Mouse (Mus musculus) left cerebral cortex, adult 2 months (tissue): ENCODE results near the gene Acad11. TPM values are rescaled to one million over a fixed set of nuclear protein-coding genes. Genes with fewer than 3 reads are reported as not detected.

Experiments
- DNase-seq, 2 experiments: peaks; one replicate each; pipeline ENCODE4 v3.0.0; 2021 to 2022; ENCODE audit warnings: low spot score in 2 of 2, mixed read lengths in 1 of 2; ENCODE audit errors: extremely low spot score in 1 of 2
- H3K27ac ChIP-seq: fragments of 200-600 bp; 2 replicates; pipeline ENCODE4 v1.8.1; 2022
- H3K4me3 ChIP-seq: fragments of 200-600 bp; 2 replicates; pipeline ENCODE4 v1.8.1; 2022
- CTCF ChIP-seq: fragments of 200-600 bp; IDR thresholded peaks from 2 replicates; pipeline ENCODE4 v1.8.1; 2022; ENCODE audit warnings: antibody characterized with exemption, mild to moderate bottlenecking, moderate library complexity
- intact Hi-C: fragments of 180-260 bp; cut with DNase I; formaldehyde crosslinking; loops from one replicate; pipeline ENCODE4 v1.15.1; 2025
- total RNA-seq, 2 experiments: library from RNA; stranded (reverse); gene quantifications; 2 replicates each; pipeline ENCODE4 v1.2.3; 2021

Acad11 gene
- total RNA-seq, 2 experiments from 2014 or later: 21.4 to 24.7 TPM

DNA sequence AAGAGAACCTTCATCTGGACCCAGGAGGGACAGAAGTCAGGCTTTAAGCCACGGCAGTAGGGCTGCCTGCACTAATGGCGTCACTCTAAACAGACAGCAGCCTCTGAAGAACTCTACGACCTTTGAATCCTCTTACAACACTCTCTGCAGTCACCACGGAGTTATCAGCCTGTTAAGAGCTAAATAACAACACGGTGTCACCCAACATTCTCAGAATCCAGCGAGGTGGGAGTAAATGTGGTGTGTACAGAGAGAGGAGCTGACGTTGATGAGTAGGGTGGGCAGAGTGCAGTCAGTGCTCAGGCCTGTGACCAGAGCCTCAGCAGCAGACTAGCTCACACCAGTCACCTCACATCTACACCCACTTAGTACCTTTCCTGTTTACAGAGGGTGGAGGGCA, 97.9 kb downstream of the Acad11 start:
- Histone ChIP-seq H3K4me3 (no peak overlapping the region), H3K27ac (no peak overlapping the region)
- intact Hi-C loops: loop anchor here (5.0 kb wide), 1 partner anchor 79 kb away; no protein-coding TSS in a partner anchor
- no peak for DNase-seq
- no peak for TF ChIP-seq CTCF

DNA sequence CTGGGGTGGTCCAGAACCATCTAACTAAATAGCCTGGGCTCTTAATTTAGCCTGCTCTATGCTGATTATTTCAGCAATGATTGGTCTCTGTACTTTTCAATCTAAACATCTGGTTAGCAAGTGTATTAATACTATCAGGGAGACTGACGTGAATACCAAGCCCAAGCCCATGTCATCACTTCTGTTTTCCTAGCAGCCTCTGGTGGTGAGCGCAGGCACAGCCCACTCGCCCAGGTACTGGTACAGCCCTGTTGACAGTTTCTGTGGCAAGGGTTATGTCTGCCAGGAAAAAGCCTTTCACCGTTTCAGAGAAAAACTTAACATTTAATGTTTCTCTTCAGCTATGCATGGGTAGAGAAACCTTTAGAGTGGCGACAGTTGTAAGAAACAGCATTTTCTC, 101.0 kb downstream of the Acad11 start:
- no peak overlapping the region for H3K4me3 ChIP-seq
- no peak for DNase-seq
- peak; percentile 3; the same call in 1 of the 2 replicates for TF ChIP-seq CTCF
- intact Hi-C loops: loop anchor here (5.0 kb wide), 1 partner anchor 82 kb away; no protein-coding TSS in a partner anchor
- H3K27ac ChIP-seq: no peak overlapping the region

DNA sequence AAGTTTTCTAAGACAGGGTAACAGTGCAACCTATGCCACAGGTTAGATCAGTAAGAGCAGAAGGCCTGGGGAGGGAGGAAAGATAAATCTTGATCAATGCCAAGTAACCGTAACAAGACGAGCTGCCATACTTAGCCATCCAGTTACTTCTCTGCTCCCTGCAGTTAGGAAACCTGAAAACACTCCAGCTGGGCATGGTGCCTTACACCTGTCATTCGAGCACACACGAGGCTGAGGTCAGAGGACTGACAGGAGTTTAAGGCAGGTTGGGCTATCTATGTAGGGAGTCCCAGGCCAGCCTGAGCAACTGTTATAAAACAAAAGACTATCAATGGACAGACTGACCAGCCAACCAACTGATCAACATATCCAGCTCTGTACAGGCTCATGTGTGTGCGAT, 102.7 kb downstream of the Acad11 start:
- Histone ChIP-seq H3K4me3 (no peak overlapping the region), H3K27ac (no peak overlapping the region)
- DNase-seq: no peak
- intact Hi-C loops: no loop called here
- no peak for TF ChIP-seq CTCF

DNA sequence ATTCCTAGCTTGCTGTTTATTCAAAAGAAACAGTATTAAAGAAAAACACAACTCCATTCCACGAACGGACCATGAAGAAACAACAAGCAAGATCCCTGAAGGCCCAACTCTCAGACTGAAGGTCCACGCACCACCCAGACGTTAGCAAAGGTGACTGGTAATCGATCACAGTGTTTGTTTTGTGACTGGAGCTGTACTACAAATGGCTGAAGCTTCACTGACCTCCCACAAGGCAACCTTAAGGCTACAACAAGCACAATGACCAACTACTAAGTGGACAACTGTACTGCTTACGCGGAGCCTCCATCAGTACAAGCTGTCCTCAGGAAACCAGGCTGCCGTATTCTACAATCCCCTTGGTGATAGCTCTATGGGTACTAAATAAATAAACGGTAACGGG, 106.8 kb downstream of the Acad11 start:
- intact Hi-C loops: no loop called here
- DNase-seq: no peak
- TF ChIP-seq CTCF: no peak
- Histone ChIP-seq H3K27ac (no peak overlapping the region), H3K4me3 (no peak overlapping the region)

DNA sequence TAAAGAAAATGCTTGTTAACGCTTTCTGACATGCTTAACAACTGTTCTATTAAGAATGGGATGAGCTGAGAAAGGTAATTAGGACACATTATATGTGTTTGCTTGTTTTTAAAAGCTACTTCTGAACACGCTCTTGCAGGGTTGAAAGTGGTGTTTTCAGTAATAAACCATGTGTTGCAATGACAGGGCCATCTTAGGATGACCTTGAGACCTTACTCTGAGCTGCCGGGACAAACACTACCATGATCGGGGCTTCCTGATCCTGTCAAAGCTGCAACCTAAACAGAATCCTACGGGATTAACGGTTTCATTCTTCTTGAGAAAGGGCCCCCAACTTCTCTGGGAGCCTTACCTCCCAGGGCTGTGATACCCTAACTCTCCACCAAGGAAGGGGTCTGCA, 108.5 kb downstream of the Acad11 start:
- DNase-seq: no peak
- intact Hi-C loops: no loop called here
- H3K27ac ChIP-seq: no peak overlapping the region
- no peak for TF ChIP-seq CTCF
- no peak overlapping the region for H3K4me3 ChIP-seq

DNA sequence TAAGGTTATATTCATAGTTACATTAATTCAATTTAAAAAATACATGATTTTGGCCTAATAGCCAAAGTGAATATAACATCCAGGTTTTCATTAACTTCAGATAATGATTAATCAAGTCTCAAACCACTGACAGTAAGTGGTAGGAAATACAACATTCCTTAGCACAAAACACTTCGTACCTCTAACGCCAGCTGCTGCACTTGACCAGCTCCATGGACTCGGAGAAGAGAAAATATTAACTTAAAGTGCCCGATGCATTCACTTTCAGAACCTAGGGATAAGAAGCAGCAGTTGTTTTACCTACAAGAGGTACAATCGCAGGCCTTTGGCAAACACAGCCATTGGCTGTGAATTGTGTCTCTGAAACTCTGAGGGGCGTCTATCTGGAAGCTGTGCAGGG, 109.2 kb downstream of the Acad11 start:
- no peak for TF ChIP-seq CTCF
- intact Hi-C loops: no loop called here
- H3K27ac ChIP-seq: no peak overlapping the region

More for the DNA sequence above, 109.2 kb downstream of the Acad11 start:
- no peak for DNase-seq
- H3K4me3 ChIP-seq: no peak overlapping the region

Other genes with a start within 250 kb of the Acad11 start
- gene Nphp3, start 60.8 kb upstream of the Acad11 start, total RNA-seq: 1 to 10 TPM; 7.9 to 8.3 TPM
- not detected for gene Gm28305, start 22.7 kb upstream of the Acad11 start, total RNA-seq
- 10 to 100 TPM; 39.2 to 42.2 TPM for gene Uba5, start 243 bp upstream of the Acad11 start, total RNA-seq
- under 1 TPM in 1 of 2 experiments, not detected in 1; 0.20 TPM for gene Ackr4, start 63.6 kb downstream of the Acad11 start, total RNA-seq
- 10 to 100 TPM; 73.4 to 76.2 TPM for gene Dnajc13, start 199.6 kb downstream of the Acad11 start, total RNA-seq